In the genomic region with DNA sequence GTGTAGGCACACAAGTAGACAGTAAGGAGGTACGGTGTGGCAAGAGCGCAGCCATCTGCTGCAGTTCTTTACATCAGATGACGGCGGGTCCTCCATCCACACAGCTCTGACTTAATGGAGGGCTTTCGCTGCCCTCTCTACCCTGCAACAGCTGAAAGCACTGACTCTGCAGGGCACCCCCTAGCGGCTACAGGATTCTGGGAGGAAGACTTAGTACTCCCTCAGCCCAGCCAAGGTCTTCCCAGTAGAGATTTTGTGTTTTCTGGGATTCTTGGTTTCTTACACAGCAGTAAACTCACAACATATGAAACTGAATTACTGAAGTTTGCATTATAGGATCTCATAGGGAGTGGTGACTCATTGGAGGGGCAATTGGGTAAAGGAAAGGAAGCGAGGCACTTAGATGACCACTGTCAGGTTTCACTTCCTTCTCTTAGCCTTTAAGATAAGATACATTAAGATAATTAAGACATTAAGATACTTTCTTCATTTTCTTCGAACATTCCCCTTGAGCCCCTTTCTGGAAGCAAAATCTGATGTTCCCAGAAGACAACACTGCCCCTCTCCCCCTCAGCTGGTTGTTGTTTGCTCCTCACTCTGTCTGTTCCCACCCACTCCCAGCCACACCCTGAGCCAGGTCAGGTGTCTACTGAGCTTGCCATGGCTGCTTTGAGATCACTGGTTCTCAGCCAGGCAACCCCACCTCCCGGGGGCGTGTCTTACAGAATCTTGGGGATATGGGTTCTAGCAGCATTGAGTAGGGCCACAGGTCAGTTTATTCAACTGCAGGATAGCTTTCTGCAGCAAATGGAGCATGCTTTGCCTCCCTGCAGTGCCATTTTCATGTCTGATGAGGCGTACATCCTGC, we compare ENCODE assay signal across 9 mouse cellular contexts. TPM values are rescaled to one million over a fixed set of nuclear protein-coding genes. Genes with fewer than 3 reads are reported as not detected.
A peak's percentile ranks its signal among the peaks of the same experiment; 100 is the strongest.
DNase-seq lines count a peak whose midpoint lies in the region; ATAC-seq and TF ChIP-seq lines count a peak whose summit lies in the region.
"Had no signal": no experiment of that assay in that cellular context is flagged by ENCODE, and none has a peak within 500 bp of the region (broad histone marks: within the 10 kb centered on the region; RNA-seq: fewer than 3 reads in every experiment).

No protein-coding gene starts in this region.

- TF ChIP-seq CTCF in midbrain, postnatal 0 days (IDR thresholded peaks at IDR 0.05), result peak; percentile 30; the same call in 1 of the 2 replicates
- TF ChIP-seq CTCF in liver, adult 2 months (IDR thresholded peaks at IDR 0.05; ENCODE audit: low read depth, low read length), result peak; percentile 27

- H3K4me1 ChIP-seq in midbrain, postnatal 0 days (ENCODE audit: insufficient read depth, low read length), result no peaks in the 10 kb centered on the region
- 0 out of 2 replicates have a peak, but pooled peaks cover 4% of the 10 kb centered on the region for H3K4me1 ChIP-seq in midbrain, embryonic 13.5 days (replicated peaks)
- no peaks in the 10 kb centered on the region for H3K4me1 ChIP-seq in liver, adult 2 months (ENCODE audit: control insufficient read depth, insufficient read depth, low read length)

- no peak overlapping the region for H3K27ac ChIP-seq in midbrain, postnatal 0 days (ENCODE audit: low read depth, low read length)
- no peak overlapping the region for H3K27ac ChIP-seq in midbrain, embryonic 13.5 days
- H3K27ac ChIP-seq in liver, adult 2 months (replicated peaks; ENCODE audit: insufficient read depth, low read depth, low read length), result no peak overlapping the region
- H3K27ac ChIP-seq: limb, embryonic 13.5 days had no signal

- no peak overlapping the region for H3K4me2 ChIP-seq in midbrain, postnatal 0 days (ENCODE audit: low read depth, low read length, poor library complexity, severe bottlenecking)
- H3K4me2 ChIP-seq in midbrain, embryonic 13.5 days (replicated peaks), result no peak overlapping the region
- H3K4me2 ChIP-seq: limb, embryonic 13.5 days had no signal

- no peaks in the 10 kb centered on the region for H3K9me3 ChIP-seq in midbrain, postnatal 0 days (ENCODE audit: low read length)
- no peaks in the 10 kb centered on the region for H3K9me3 ChIP-seq in midbrain, embryonic 13.5 days
- H3K9me3 ChIP-seq: limb, embryonic 13.5 days had no signal

- no peaks in the 10 kb centered on the region for H3K79me2 ChIP-seq in liver, adult 2 months (ENCODE audit: control insufficient read depth, insufficient read depth, low read length)

- TF ChIP-seq POLR2A in liver, adult 2 months (IDR thresholded peaks at IDR 0.05; ENCODE audit: extremely low read depth, insufficient read depth, low read length), result no peak

- H3K36me3 ChIP-seq in midbrain, postnatal 0 days (ENCODE audit: insufficient read depth, low read length), result peaks cover 44% of the 10 kb centered on the region
- H3K36me3 ChIP-seq in midbrain, embryonic 13.5 days, result peaks cover 89% of the 10 kb centered on the region
- no peaks in the 10 kb centered on the region for H3K36me3 ChIP-seq in liver, adult 2 months (ENCODE audit: control insufficient read depth, insufficient read depth, low read length)

- no peak for ATAC-seq in midbrain, postnatal 0 days (ENCODE audit: low FRiP score)
- ATAC-seq in midbrain, embryonic 13.5 days, result no peak

- intact Hi-C loops in heart, postnatal 25 days (cut with DNase I), result no loop called here

- WGBS in midbrain, postnatal 0 days, result 76% methylated on average over 11 of the region's 11 CpGs
- 75% methylated on average over 11 of the region's 11 CpGs for WGBS in midbrain, embryonic 13.5 days
- 79% methylated on average over 11 of the region's 11 CpGs for WGBS in liver, adult 2 months

- no peaks in the 10 kb centered on the region for H3K27me3 ChIP-seq in midbrain, postnatal 0 days (ENCODE audit: insufficient read depth, low read length)
- no peaks in the 10 kb centered on the region for H3K27me3 ChIP-seq in midbrain, embryonic 13.5 days
- no peaks in the 10 kb centered on the region for H3K27me3 ChIP-seq in liver, adult 2 months (ENCODE audit: control insufficient read depth, insufficient read depth, low read length)
- H3K27me3 ChIP-seq: limb, embryonic 13.5 days had no signal

- DNase-seq in heart, adult 11 months, result peak; percentile 85
- no peak for DNase-seq in heart, postnatal 25 days (ENCODE audit: low spot score)
- no peak for DNase-seq in midbrain, postnatal 0 days (ENCODE audit: low spot score)
- no peak for DNase-seq in liver, adult 2 months (ENCODE audit: extremely low read depth, low read depth, low spot score)
- peak; percentile 51 for DNase-seq in thymus, postnatal 14 days
- no peak for DNase-seq in MN1 (ENCODE audit: low spot score)
- DNase-seq in cerebellum, postnatal 36 days, result no peak

- no peak overlapping the region for H3K4me3 ChIP-seq in midbrain, postnatal 0 days (ENCODE audit: low read depth, low read length)
- no peak overlapping the region for H3K4me3 ChIP-seq in midbrain, embryonic 13.5 days (replicated peaks)
- no peak overlapping the region for H3K4me3 ChIP-seq in liver, adult 2 months (ENCODE audit: insufficient read depth, low read depth, low read length)
- H3K4me3 ChIP-seq: limb, embryonic 13.5 days had no signal

- no peak overlapping the region for H3K9ac ChIP-seq in midbrain, postnatal 0 days (replicated peaks; ENCODE audit: low read length, poor library complexity, severe bottlenecking)
- no peak overlapping the region for H3K9ac ChIP-seq in midbrain, embryonic 13.5 days (replicated peaks)
- H3K9ac ChIP-seq in liver, adult 2 months (ENCODE audit: low read depth, low read length), result no peak overlapping the region
- H3K9ac ChIP-seq: limb, embryonic 13.5 days had no signal

RNA-seq across cellular contexts. Expression of a gene that starts 10.3 kb away (rescaled TPM):
- total RNA-seq in heart, postnatal 25 days (2021), result 10 to 100 TPM in 1 of 2 experiments, 1 to 10 TPM in 1; 9.7 to 10.2 TPM
- total RNA-seq in midbrain, postnatal 0 days (2014; rRNA removed), result 6.7 and 8.9 TPM in 2 replicates
- polyA plus RNA-seq in midbrain, postnatal 0 days (2015; fragmentation: Nextera tagmentation; extraction: Ambion mirVana), result 5.1 and 5.8 TPM in 2 replicates
- 7.9 and 8.3 TPM in 2 replicates for polyA plus RNA-seq in midbrain, embryonic 13.5 days (2015; fragmentation: Nextera tagmentation; extraction: Ambion mirVana)
- 0.74 and 0.92 TPM in 2 replicates for total RNA-seq in liver, adult 2 months (2014; rRNA removed)
- polyA plus RNA-seq in liver, adult 2 months (2012; rRNA removed), result 0.83 and 0.95 TPM in 2 replicates

RNA-seq across cellular contexts. Expression of a gene that starts 37.2 kb away (rescaled TPM):
- 1 to 10 TPM; 2.1 to 2.5 TPM for total RNA-seq in heart, postnatal 25 days (2021)
- 3.6 and 3.7 TPM in 2 replicates for total RNA-seq in midbrain, postnatal 0 days (2014; rRNA removed)
- 1.5 and 1.9 TPM in 2 replicates for polyA plus RNA-seq in midbrain, postnatal 0 days (2015; fragmentation: Nextera tagmentation; extraction: Ambion mirVana)
- 8.3 TPM in 2 replicates for polyA plus RNA-seq in midbrain, embryonic 13.5 days (2015; fragmentation: Nextera tagmentation; extraction: Ambion mirVana)
- total RNA-seq in liver, adult 2 months (2014; rRNA removed), result 2.6 TPM in 2 replicates
- polyA plus RNA-seq in liver, adult 2 months (2012; rRNA removed), result 1.3 and 1.9 TPM in 2 replicates

Comparison
In these comparisons a context has a peak if more than half of its experiments do, and no peak if none do; other contexts are left out.
1. DNase-seq: peak in heart, adult 11 months (single experiment) and thymus, postnatal 14 days (single experiment); none in heart, postnatal 25 days (single experiment), midbrain, postnatal 0 days (single experiment), liver, adult 2 months (single experiment), MN1 (single experiment) and cerebellum, postnatal 36 days (0 of 2).